Mouse (Mus musculus) cerebellum, postnatal 36 days (tissue): Measurements from ENCODE around the gene Inhbe.
"Not testable (repeated sequence)": the region's sequence is repeated elsewhere in the genome, so short reads cannot be mapped to it uniquely, and the experiment has no call there.

ENCODE experiments used
- DNase-seq, 2 experiments: peaks; one replicate each; pipeline ENCODE4 v3.0.0; 2021 to 2022; ENCODE audit warnings: mixed read lengths in 2 of 2

Inhbe gene

DNA sequence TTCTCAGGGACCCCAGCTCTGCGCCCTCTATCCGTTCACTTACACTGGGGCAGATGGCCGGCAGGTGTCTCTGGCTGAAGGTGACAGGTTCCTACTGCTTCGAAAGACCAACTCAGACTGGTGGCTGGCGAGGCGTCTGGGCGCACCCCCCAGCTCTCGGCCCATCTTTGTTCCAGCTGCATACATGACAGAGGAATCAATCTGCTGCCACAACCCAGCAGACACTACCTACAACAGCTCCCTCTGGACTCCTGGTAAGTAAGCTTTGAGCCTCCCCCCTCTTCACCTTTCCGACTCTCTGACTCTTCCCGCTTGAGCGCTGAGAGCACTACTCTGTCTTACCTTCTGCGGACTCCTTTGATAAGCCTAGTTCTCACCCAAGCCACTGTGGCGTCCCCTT lies 32.0 kb downstream of the Inhbe start:
- no peak for DNase-seq

GRCm38 (mm10) chr10:127321621-127322020 lies 32.6 kb downstream of the Inhbe start, which contains the start of gene Arhgap9:
Gene Arhgap9, plus strand, starts transcription at chr10:127321964.
- DNase-seq: no peak

- DNase-seq: no peak
These were observed 34.2 kb downstream of the Inhbe start for GRCm38 (mm10) chr10:127319969-127320368.

DNA sequence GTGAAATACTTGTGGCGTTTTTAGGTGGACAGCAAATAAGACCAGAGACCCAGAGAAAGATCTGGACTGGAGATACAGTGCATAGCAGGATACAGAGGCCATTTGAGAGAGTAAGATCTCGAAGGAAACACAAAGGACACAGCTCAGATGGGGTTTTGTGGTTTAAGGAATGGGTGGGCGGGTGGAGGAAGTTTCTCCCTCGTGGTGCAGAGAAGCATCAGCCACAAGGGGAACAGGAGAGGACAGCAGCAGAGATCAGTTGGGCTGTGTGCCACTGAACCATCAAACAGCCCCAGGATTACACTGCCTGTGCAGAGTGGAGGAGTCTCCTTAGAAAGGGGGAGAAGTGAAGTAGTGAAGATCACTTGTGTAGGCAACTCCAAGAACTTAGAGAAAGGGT lies 36.2 kb downstream of the Inhbe start:
- no peak for DNase-seq

DNA sequence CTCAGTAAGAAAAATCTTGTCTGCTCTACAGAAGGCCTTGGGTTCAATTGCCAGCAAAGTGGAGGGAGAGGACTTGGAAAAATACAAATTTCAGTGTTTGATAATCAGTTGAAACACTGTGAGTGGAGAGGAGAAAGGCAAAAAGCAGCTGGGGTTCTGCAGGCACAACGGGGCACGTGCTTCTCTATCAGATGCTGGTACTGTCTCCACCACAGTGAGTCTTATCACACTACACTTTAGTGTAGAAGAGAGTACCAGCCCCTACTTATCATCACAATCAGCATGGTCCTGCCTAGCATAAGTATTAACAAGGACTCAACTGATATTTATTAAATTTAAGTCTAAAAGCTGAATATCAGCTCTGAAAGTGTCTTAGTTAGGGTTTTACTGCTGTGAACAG lies 36.9 kb downstream of the Inhbe start:
- no peak for DNase-seq

GRCm38 (mm10) chr10:127314950-127315349 lies 39.3 kb downstream of the Inhbe start:
- not testable (repeated sequence) for DNase-seq

GRCm38 (mm10) chr10:127313516-127313915 lies 40.7 kb downstream of the Inhbe start:
- not testable (repeated sequence) for DNase-seq

- no peak for DNase-seq
These were observed 41.4 kb downstream of the Inhbe start for GRCm38 (mm10) chr10:127312858-127313257.

GRCm38 (mm10) chr10:127312356-127312676 lies 41.9 kb downstream of the Inhbe start:
- peak; percentile 78 to 85 for DNase-seq

GRCm38 (mm10) chr10:127311476-127312355 lies 42.5 kb downstream of the Inhbe start, which contains the start of gene Mars:
Gene Mars, minus strand, starts transcription at chr10:127311786.
- peak; percentile 90 to 95 for DNase-seq

DNA sequence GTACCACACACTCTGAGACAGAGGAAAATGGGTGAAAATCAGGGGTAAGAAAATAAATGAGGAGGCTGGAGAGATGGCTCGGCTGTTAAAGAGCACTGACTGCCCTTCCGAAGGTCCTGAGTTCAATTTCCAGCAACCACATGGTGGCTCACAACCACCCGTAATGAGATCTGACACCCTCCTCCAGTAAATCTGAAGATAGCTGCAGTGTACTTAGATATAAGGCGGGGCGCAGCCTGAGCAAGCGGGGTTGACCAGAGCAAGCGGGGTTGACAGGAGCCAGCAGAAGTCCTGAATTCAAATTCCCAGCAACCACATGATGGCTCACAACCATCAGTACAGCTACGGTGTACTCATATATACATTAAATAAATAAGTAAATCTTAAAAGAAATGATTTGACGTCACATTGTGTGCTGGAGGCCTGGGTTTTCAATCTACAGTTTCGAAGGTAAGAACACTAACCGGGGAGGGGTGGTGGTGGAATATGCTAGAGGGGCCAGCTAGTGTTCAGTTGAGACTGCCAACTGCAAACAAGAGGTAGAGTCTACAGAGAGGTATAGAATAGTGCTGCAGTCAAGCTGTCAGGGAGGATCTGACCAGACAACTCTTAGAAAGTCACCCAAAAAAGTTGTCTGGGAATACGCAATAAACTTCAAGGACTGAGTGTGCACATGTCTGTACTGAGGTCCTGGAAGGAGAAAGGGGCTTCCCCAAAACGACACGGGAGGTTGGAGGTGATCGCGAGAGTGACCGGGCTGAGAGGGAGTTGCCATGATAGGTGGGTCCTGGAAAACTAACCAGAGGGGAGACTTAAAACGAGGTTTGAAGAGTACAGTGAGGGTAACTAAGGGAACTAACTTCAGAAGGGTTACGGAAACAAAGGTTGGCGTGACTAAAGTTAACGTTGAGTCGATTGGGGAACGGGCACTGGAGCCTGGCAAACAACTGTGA lies 43.4 kb downstream of the Inhbe start:
- no peak for DNase-seq

DNA sequence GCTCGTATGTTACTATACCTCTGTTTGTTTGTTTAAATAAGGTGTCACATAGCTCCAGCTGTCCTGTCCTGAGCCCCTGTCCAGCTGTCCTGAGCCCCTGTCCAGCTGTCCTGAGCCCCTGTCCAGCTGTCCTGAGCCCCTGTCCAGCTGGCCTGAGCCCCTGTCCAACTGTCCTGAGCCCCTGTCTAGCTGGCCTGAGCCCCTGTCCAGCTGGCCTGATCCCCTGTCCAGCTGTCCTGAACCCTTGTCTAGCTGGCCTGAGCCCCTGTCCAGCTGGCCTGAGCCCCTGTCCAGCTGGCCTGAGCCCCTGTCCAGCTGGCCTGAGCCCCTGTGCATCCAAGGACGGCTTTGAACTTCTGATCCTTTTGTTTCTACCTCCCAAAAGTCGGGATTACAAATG lies 45.0 kb downstream of the Inhbe start:
- not testable (repeated sequence) for DNase-seq

GRCm38 (mm10) chr10:127303136-127303535 lies 51.1 kb downstream of the Inhbe start:
- no peak for DNase-seq

DNA sequence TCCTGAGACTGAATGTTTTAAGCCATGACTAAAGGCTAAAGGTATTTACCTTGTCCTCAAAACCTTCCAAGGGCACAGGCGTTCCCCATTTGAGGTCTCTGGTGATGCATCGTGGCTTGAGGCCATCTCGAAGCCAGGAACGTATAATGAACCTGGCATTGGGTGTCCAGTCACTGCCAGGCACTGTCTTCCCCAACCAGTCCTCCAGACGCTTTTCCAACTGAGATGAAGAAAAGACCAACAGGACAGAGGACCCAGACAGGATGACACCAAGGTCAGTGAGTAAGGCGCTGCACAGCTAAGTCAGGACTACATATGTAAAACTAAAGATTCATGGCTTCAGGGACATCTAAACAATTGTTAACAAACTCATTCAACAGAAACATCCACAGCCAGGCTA lies 53.9 kb downstream of the Inhbe start:
- no peak for DNase-seq
